Mouse (Mus musculus) kidney, embryonic 15.5 days (tissue): Measurements from ENCODE around the gene Rptor. TPM values are rescaled to one million over a fixed set of nuclear protein-coding genes. Genes with fewer than 3 reads are reported as not detected.

ENCODE experiments used
- ATAC-seq: fragments of 200-750 bp; cut with Nextera tagmentation; replicated peaks from 2 replicates; pipeline ENCODE4 v1.8.0; 2017; ENCODE audit warnings: moderate TSS enrichment; ENCODE audit not compliant: low FRiP score
- H3K27ac ChIP-seq: fragments of 300-500 bp; sonication (generic); 2 replicates; pipeline ENCODE4 v1.5.1; 2015; ENCODE audit warnings: mild to moderate bottlenecking, inconsistent platforms
- H3K27me3 ChIP-seq: fragments of 300-500 bp; sonication (generic); 2 replicates; pipeline ENCODE4 v1.6.1; 2015; ENCODE audit warnings: inconsistent platforms
- H3K36me3 ChIP-seq: fragments of 300-500 bp; sonication (generic); 2 replicates; pipeline ENCODE4 v1.6.1; 2015; ENCODE audit warnings: inconsistent platforms
- H3K4me1 ChIP-seq: fragments of 300-500 bp; sonication (generic); 2 replicates; pipeline ENCODE4 v1.6.1; 2015; ENCODE audit warnings: inconsistent platforms
- H3K4me2 ChIP-seq: fragments of 300-500 bp; sonication (generic); 2 replicates; pipeline ENCODE4 v1.6.1; 2015; ENCODE audit warnings: moderate library complexity, mild to moderate bottlenecking, inconsistent platforms
- H3K4me3 ChIP-seq: fragments of 300-500 bp; sonication (generic); replicated peaks from 2 replicates; pipeline ENCODE4 v1.5.1; 2015; ENCODE audit warnings: mild to moderate bottlenecking, inconsistent platforms
- H3K9ac ChIP-seq: fragments of 300-500 bp; sonication (generic); 2 replicates; pipeline ENCODE4 v1.6.1; 2015; ENCODE audit warnings: mild to moderate bottlenecking, inconsistent platforms
- H3K9me3 ChIP-seq: fragments of 300-500 bp; sonication (generic); replicated peaks from 2 replicates; pipeline ENCODE4 v1.6.1; 2016; ENCODE audit warnings: inconsistent platforms
- WGBS: fragments of 180-500 bp; shearing (Covaris S2); methylation state at CpG from one replicate; pipeline ENCODE4 v1.1.7; 2015; ENCODE audit warnings: mixed read lengths; 5-methylcytosine and 5-hydroxymethylcytosine counted together
- polyA plus RNA-seq: library from polyadenylated mRNA; unstranded; fragments of >200 nt; fragmentation: Nextera tagmentation; extraction: Ambion mirVana; gene quantifications from 2 replicates; pipeline ENCODE4 v1.2.1, GENCODE M21; 2015

Rptor gene
- polyA plus RNA-seq, 1 experiment from 2014 or later, result 13.1 TPM

GRCm38 (mm10) chr11:119893667-119894236 lies 291.0 kb downstream of the Rptor start:
- H3K4me1 ChIP-seq, result no peaks in the 10 kb centered on the region

GRCm38 (mm10) chr11:119894634-119895033 lies 291.9 kb downstream of the Rptor start:
- Histone ChIP-seq H3K27ac (no peak overlapping the region), H3K27me3 (no peaks in the 10 kb centered on the region), H3K9me3 (no peaks in the 10 kb centered on the region), H3K36me3 (peaks cover 98% of the 10 kb centered on the region), H3K9ac (no peak overlapping the region), H3K4me2 (no peak overlapping the region), H3K4me3 (no peak overlapping the region), H3K4me1 (no peaks in the 10 kb centered on the region)
- 48% methylated on average over 6 of the region's 6 CpGs for WGBS
- ATAC-seq, result peak; percentile 50; the same call in 1 of the 2 replicates

More at GRCm38 (mm10) chr11:119893667-119894236, 291.0 kb downstream of the Rptor start:
- H3K36me3 ChIP-seq, result peaks cover 98% of the 10 kb centered on the region
- no peaks in the 10 kb centered on the region for H3K9me3 ChIP-seq
- 61% methylated on average over 10 of the region's 10 CpGs for WGBS
- no peak for ATAC-seq
- no peak overlapping the region for H3K4me2 ChIP-seq
- no peak overlapping the region for H3K4me3 ChIP-seq
- no peaks in the 10 kb centered on the region for H3K27me3 ChIP-seq
- H3K27ac ChIP-seq, result no peak overlapping the region
- H3K9ac ChIP-seq, result no peak overlapping the region

- H3K9ac ChIP-seq, result no peak overlapping the region
- no peak for ATAC-seq
- H3K27me3 ChIP-seq, result no peaks in the 10 kb centered on the region
- H3K4me1 ChIP-seq, result no peaks in the 10 kb centered on the region
- 86% methylated on average over 9 of the region's 9 CpGs for WGBS
- no peak overlapping the region for H3K4me3 ChIP-seq
- peaks cover 75% of the 10 kb centered on the region for H3K36me3 ChIP-seq
- H3K27ac ChIP-seq, result no peak overlapping the region
- no peak overlapping the region for H3K4me2 ChIP-seq
- no peaks in the 10 kb centered on the region for H3K9me3 ChIP-seq
Measured at GRCm38 (mm10) chr11:119897041-119897440, 294.3 kb downstream of the Rptor start.

- Histone ChIP-seq H3K4me1 (no peaks in the 10 kb centered on the region), H3K27ac (no peak overlapping the region), H3K4me3 (no peak overlapping the region), H3K9me3 (no peaks in the 10 kb centered on the region), H3K27me3 (no peaks in the 10 kb centered on the region), H3K9ac (no peak overlapping the region), H3K36me3 (peaks cover 56% of the 10 kb centered on the region), H3K4me2 (no peak overlapping the region)
- no peak for ATAC-seq
- WGBS, result 86% methylated on average over 11 of the region's 11 CpGs
Measured at GRCm38 (mm10) chr11:119898976-119899375, 296.3 kb downstream of the Rptor start.

GRCm38 (mm10) chr11:119901174-119901573 lies 298.5 kb downstream of the Rptor start:
- 72% methylated on average over 4 of the region's 4 CpGs for WGBS
- H3K4me2 ChIP-seq, result no peak overlapping the region
- no peak overlapping the region for H3K4me3 ChIP-seq
- H3K9ac ChIP-seq, result no peak overlapping the region
- H3K36me3 ChIP-seq, result peaks cover 34% of the 10 kb centered on the region
- H3K27me3 ChIP-seq, result no peaks in the 10 kb centered on the region
- H3K4me1 ChIP-seq, result 0 out of 2 replicates have a peak, but pooled peaks cover 2% of the 10 kb centered on the region
- no peaks in the 10 kb centered on the region for H3K9me3 ChIP-seq
- no peak overlapping the region for H3K27ac ChIP-seq
- ATAC-seq, result no peak

GRCm38 (mm10) chr11:119902891-119903290 lies 300.2 kb downstream of the Rptor start:
- no peaks in the 10 kb centered on the region for H3K9me3 ChIP-seq
- ATAC-seq, result no peak
- H3K4me3 ChIP-seq, result no peak overlapping the region
- no peak overlapping the region for H3K9ac ChIP-seq
- H3K36me3 ChIP-seq, result peaks cover 18% of the 10 kb centered on the region
- WGBS, result 79% methylated on average over 4 of the region's 4 CpGs
- H3K27me3 ChIP-seq, result 0 out of 2 replicates have a peak, but pooled peaks cover 7% of the 10 kb centered on the region
- H3K4me2 ChIP-seq, result no peak overlapping the region
- H3K27ac ChIP-seq, result no peak overlapping the region
- H3K4me1 ChIP-seq, result 0 out of 2 replicates have a peak, but pooled peaks cover 2% of the 10 kb centered on the region

GRCm38 (mm10) chr11:119904621-119905286 lies 302.0 kb downstream of the Rptor start:
- peak; percentile 26; the same call in 1 of the 2 replicates for ATAC-seq
- 31% methylated on average over 5 of the region's 5 CpGs for WGBS
- H3K4me3 ChIP-seq, result no peak overlapping the region
- no peak overlapping the region for H3K9ac ChIP-seq
- no peak overlapping the region for H3K4me2 ChIP-seq
- H3K9me3 ChIP-seq, result no peaks in the 10 kb centered on the region
- peaks cover 10% of the 10 kb centered on the region for H3K4me1 ChIP-seq
- no peaks in the 10 kb centered on the region for H3K36me3 ChIP-seq
- H3K27me3 ChIP-seq, result 0 out of 2 replicates have a peak, but pooled peaks cover 15% of the 10 kb centered on the region
- no peak overlapping the region for H3K27ac ChIP-seq

- Histone ChIP-seq H3K9ac (no peak overlapping the region), H3K4me3 (no peak overlapping the region), H3K9me3 (no peaks in the 10 kb centered on the region), H3K27ac (no peak overlapping the region), H3K4me2 (no peak overlapping the region), H3K4me1 (peaks cover 13% of the 10 kb centered on the region), H3K36me3 (no peaks in the 10 kb centered on the region), H3K27me3 (0 out of 2 replicates have a peak, but pooled peaks cover 15% of the 10 kb centered on the region)
- 92% methylated on average over 5 of the region's 5 CpGs for WGBS
- ATAC-seq, result no peak
Measured at GRCm38 (mm10) chr11:119905794-119906193, 303.1 kb downstream of the Rptor start.

GRCm38 (mm10) chr11:119907006-119907650 lies 304.4 kb downstream of the Rptor start:
- 45% methylated on average over 7 of the region's 7 CpGs for WGBS

GRCm38 (mm10) chr11:119907711-119908110 lies 305.0 kb downstream of the Rptor start:
- 58% methylated on average over 7 of the region's 7 CpGs for WGBS

More at GRCm38 (mm10) chr11:119907006-119907650, 304.4 kb downstream of the Rptor start:
- Histone ChIP-seq H3K36me3 (no peaks in the 10 kb centered on the region), H3K9me3 (no peaks in the 10 kb centered on the region), H3K4me1 (peaks cover 13% of the 10 kb centered on the region), H3K27ac (no peak overlapping the region), H3K27me3 (0 out of 2 replicates have a peak, but pooled peaks cover 15% of the 10 kb centered on the region), H3K9ac (no peak overlapping the region), H3K4me3 (no peak overlapping the region), H3K4me2 (no peak overlapping the region)
- ATAC-seq, result no peak

GRCm38 (mm10) chr11:119909436-119909835 lies 306.7 kb downstream of the Rptor start:
- H3K9me3 ChIP-seq, result no peaks in the 10 kb centered on the region
- 0% methylated on average over 5 of the region's 5 CpGs for WGBS

More at GRCm38 (mm10) chr11:119907711-119908110, 305.0 kb downstream of the Rptor start:
- 0 out of 2 replicates have a peak, but pooled peaks cover 15% of the 10 kb centered on the region for H3K27me3 ChIP-seq
- no peaks in the 10 kb centered on the region for H3K9me3 ChIP-seq
- no peak overlapping the region for H3K27ac ChIP-seq
- no peak overlapping the region for H3K4me3 ChIP-seq
- no peak for ATAC-seq
- peaks cover 17% of the 10 kb centered on the region for H3K4me1 ChIP-seq
- H3K36me3 ChIP-seq, result no peaks in the 10 kb centered on the region
- H3K9ac ChIP-seq, result no peak overlapping the region
- H3K4me2 ChIP-seq, result no peak overlapping the region

GRCm38 (mm10) chr11:119912845-119913244 lies 310.1 kb downstream of the Rptor start:
- H3K27ac ChIP-seq, result peak overlapping the region; percentile 88
- H3K9ac ChIP-seq, result peak overlapping the region; percentile 99

More at GRCm38 (mm10) chr11:119909436-119909835, 306.7 kb downstream of the Rptor start:
- ATAC-seq, result no peak
- H3K4me2 ChIP-seq, result peak overlapping the region; percentile 43; the same call in 1 of the 2 replicates
- 0 out of 2 replicates have a peak, but pooled peaks cover 15% of the 10 kb centered on the region for H3K27me3 ChIP-seq
- H3K4me1 ChIP-seq, result peaks cover 27% of the 10 kb centered on the region
- no peaks in the 10 kb centered on the region for H3K36me3 ChIP-seq
- no peak overlapping the region for H3K9ac ChIP-seq
- H3K27ac ChIP-seq, result no peak overlapping the region
- no peak overlapping the region for H3K4me3 ChIP-seq

More at GRCm38 (mm10) chr11:119912845-119913244, 310.1 kb downstream of the Rptor start:
- peaks cover 23% of the 10 kb centered on the region for H3K36me3 ChIP-seq
- 5% methylated on average over 7 of the region's 7 CpGs for WGBS
- peak overlapping the region; percentile 92 for H3K4me2 ChIP-seq
- H3K4me1 ChIP-seq, result peaks cover 53% of the 10 kb centered on the region
- no peak for ATAC-seq
- peak overlapping the region; percentile 99 for H3K4me3 ChIP-seq
- no peaks in the 10 kb centered on the region for H3K9me3 ChIP-seq
- H3K27me3 ChIP-seq, result 0 out of 2 replicates have a peak, but pooled peaks cover 9% of the 10 kb centered on the region
